Mouse (Mus musculus): ENCODE results near the gene Blvra. TPM values are rescaled to one million over a fixed set of nuclear protein-coding genes. Genes with fewer than 3 reads are reported as not detected.
"Not testable (repeated sequence)": the region's sequence is repeated elsewhere in the genome, so short reads cannot be mapped to it uniquely, and the experiment has no call there.

The Blvra gene
- polyA plus RNA-seq, 1 experiment = 17.3 TPM

GRCm38 (mm10) chr2:127079881-127080590, 9.6 kb downstream of the Blvra start:
- TF ChIP-seq MYOD1 (IDR thresholded peaks at IDR 0.05; ENCODE audit: control insufficient read depth in 1 of 3, insufficient read length in 2 of 3, low read depth in 2 of 3) (no peak), REST (IDR thresholded peaks at IDR 0.05; ENCODE audit: insufficient read depth, insufficient read length) (no peak)
- no peak overlapping the region for H3K4me3 ChIP-seq
- H3ac ChIP-seq (ENCODE audit: control insufficient read depth, insufficient read length) = no peak overlapping the region

GRCm38 (mm10) chr2:127080591-127081218, 10.2 kb downstream of the Blvra start:
- no peak overlapping the region for H3ac ChIP-seq (ENCODE audit: control insufficient read depth, insufficient read length)
- H3K36me3 ChIP-seq (ENCODE audit: control insufficient read depth, insufficient read depth) = no peaks in the 10 kb centered on the region
- H3K4me3 ChIP-seq = no peak overlapping the region
- TF ChIP-seq REST (IDR thresholded peaks at IDR 0.05; ENCODE audit: insufficient read depth, insufficient read length) (no peak), MYOD1 (IDR thresholded peaks at IDR 0.05; ENCODE audit: control insufficient read depth in 1 of 3, insufficient read length in 2 of 3, low read depth in 2 of 3) (no peak), CEBPB (IDR thresholded peaks at IDR 0.05; ENCODE audit: insufficient read depth, poor library complexity, severe bottlenecking) (no peak), MYOG (IDR thresholded peaks at IDR 0.05; ENCODE audit: control insufficient read depth in 1 of 3, insufficient read depth in 1 of 3, insufficient read length in 2 of 3, low read depth in 2 of 3) (no peak), SRF (IDR thresholded peaks at IDR 0.05; ENCODE audit: control insufficient read depth, insufficient read length, low read depth) (no peak), POLR2AphosphoS2 (IDR thresholded peaks at IDR 0.05; ENCODE audit: insufficient read length, low read depth) (no peak), USF1 (IDR thresholded peaks at IDR 0.05; ENCODE audit: low read depth) (no peak), TCF12 (IDR thresholded peaks at IDR 0.05; ENCODE audit: insufficient read depth, poor library complexity, severe bottlenecking) (no peak), TCF3 (IDR thresholded peaks at IDR 0.05; ENCODE audit: insufficient read length, low read depth) (no peak), MAX (IDR thresholded peaks at IDR 0.05; ENCODE audit: low read depth) (no peak), POLR2A (IDR thresholded peaks at IDR 0.05; ENCODE audit: insufficient read length, low read depth) (no peak), E2F4 (IDR thresholded peaks at IDR 0.05; ENCODE audit: insufficient read depth) (no peak)
- H3K79me2 ChIP-seq (ENCODE audit: control insufficient read depth, insufficient read depth) = no peaks in the 10 kb centered on the region
- no peaks in the 10 kb centered on the region for H3K27me3 ChIP-seq (ENCODE audit: control insufficient read depth, insufficient read depth, insufficient read length)
- no peak overlapping the region for H3K4me2 ChIP-seq (ENCODE audit: low read depth)

More at GRCm38 (mm10) chr2:127079881-127080590, 9.6 kb downstream of the Blvra start:
- no peaks in the 10 kb centered on the region for H3K36me3 ChIP-seq (ENCODE audit: control insufficient read depth, insufficient read depth)
- no peak overlapping the region for H3K4me2 ChIP-seq (ENCODE audit: low read depth)
- no peaks in the 10 kb centered on the region for H3K27me3 ChIP-seq (ENCODE audit: control insufficient read depth, insufficient read depth, insufficient read length)
- no peaks in the 10 kb centered on the region for H3K79me2 ChIP-seq (ENCODE audit: control insufficient read depth, insufficient read depth)

GRCm38 (mm10) chr2:127086235-127086634, 15.8 kb downstream of the Blvra start:
- no peak overlapping the region for H3K4me2 ChIP-seq (ENCODE audit: low read depth)
- TF ChIP-seq CEBPB (IDR thresholded peaks at IDR 0.05; ENCODE audit: insufficient read depth, poor library complexity, severe bottlenecking) (no peak), REST (IDR thresholded peaks at IDR 0.05; ENCODE audit: insufficient read depth, insufficient read length) (no peak), POLR2AphosphoS2 (IDR thresholded peaks at IDR 0.05; ENCODE audit: insufficient read length, low read depth) (no peak), MAX (IDR thresholded peaks at IDR 0.05; ENCODE audit: low read depth) (no peak), USF1 (IDR thresholded peaks at IDR 0.05; ENCODE audit: low read depth) (no peak), MYOD1 (IDR thresholded peaks at IDR 0.05; ENCODE audit: control insufficient read depth in 1 of 3, insufficient read length in 2 of 3, low read depth in 2 of 3) (no peak), TCF12 (IDR thresholded peaks at IDR 0.05; ENCODE audit: insufficient read depth, poor library complexity, severe bottlenecking) (no peak), E2F4 (IDR thresholded peaks at IDR 0.05; ENCODE audit: insufficient read depth) (no peak), MYOG (IDR thresholded peaks at IDR 0.05; ENCODE audit: control insufficient read depth in 1 of 3, insufficient read depth in 1 of 3, insufficient read length in 2 of 3, low read depth in 2 of 3) (no peak), SRF (IDR thresholded peaks at IDR 0.05; ENCODE audit: control insufficient read depth, insufficient read length, low read depth) (no peak), TCF3 (IDR thresholded peaks at IDR 0.05; ENCODE audit: insufficient read length, low read depth) (no peak), POLR2A (IDR thresholded peaks at IDR 0.05; ENCODE audit: insufficient read length, low read depth) (no peak)
- H3K4me3 ChIP-seq = no peak overlapping the region
- H3ac ChIP-seq (ENCODE audit: control insufficient read depth, insufficient read length) = no peak overlapping the region
- no peaks in the 10 kb centered on the region for H3K79me2 ChIP-seq (ENCODE audit: control insufficient read depth, insufficient read depth)
- no peaks in the 10 kb centered on the region for H3K27me3 ChIP-seq (ENCODE audit: control insufficient read depth, insufficient read depth, insufficient read length)
- H3K36me3 ChIP-seq (ENCODE audit: control insufficient read depth, insufficient read depth) = peaks cover 3% of the 10 kb centered on the region

GRCm38 (mm10) chr2:127090151-127090550, 19.7 kb downstream of the Blvra start:
- H3K27me3 ChIP-seq (ENCODE audit: control insufficient read depth, insufficient read depth, insufficient read length); H3K4me3 ChIP-seq; H3K36me3 ChIP-seq (ENCODE audit: control insufficient read depth, insufficient read depth); H3K4me2 ChIP-seq (ENCODE audit: low read depth); H3ac ChIP-seq (ENCODE audit: control insufficient read depth, insufficient read length); H3K79me2 ChIP-seq (ENCODE audit: control insufficient read depth, insufficient read depth): not testable (repeated sequence)

- Histone ChIP-seq H3K4me3 (no peak overlapping the region), H3K27me3 (ENCODE audit: control insufficient read depth, insufficient read depth, insufficient read length) (no peaks in the 10 kb centered on the region), H3K36me3 (ENCODE audit: control insufficient read depth, insufficient read depth) (peaks cover 6% of the 10 kb centered on the region), H3K79me2 (ENCODE audit: control insufficient read depth, insufficient read depth) (no peaks in the 10 kb centered on the region), H3ac (ENCODE audit: control insufficient read depth, insufficient read length) (no peak overlapping the region), H3K4me2 (ENCODE audit: low read depth) (no peak overlapping the region)
- no peak for TF ChIP-seq MYOD1 (IDR thresholded peaks at IDR 0.05; ENCODE audit: control insufficient read depth in 1 of 3, insufficient read length in 2 of 3, low read depth in 2 of 3)
Measured at GRCm38 (mm10) chr2:127092000-127092399, 21.5 kb downstream of the Blvra start.

All from myocyte (in vitro differentiated cells).